Mouse (Mus musculus) olfactory bulb, adult 2 months (tissue): ENCODE results near the gene Speg. TPM values are rescaled to one million over a fixed set of nuclear protein-coding genes. Genes with fewer than 3 reads are reported as not detected.
A peak's percentile ranks its signal among the peaks of the same experiment; 100 is the strongest.

Experiments used
- H3K27ac ChIP-seq: fragments of 200-500 bp; 2 replicates; pipeline ENCODE4 v1.5.1; 2012; ENCODE audit warnings: low read depth, low read length; ENCODE audit not compliant: insufficient read depth
- H3K4me1 ChIP-seq: fragments of 200-500 bp; 2 replicates; pipeline ENCODE4 v1.6.1; 2012; ENCODE audit warnings: low read length; ENCODE audit not compliant: control insufficient read depth, insufficient read depth
- H3K4me3 ChIP-seq: fragments of 200-500 bp; 2 replicates; pipeline ENCODE4 v1.5.1; 2012; ENCODE audit warnings: mild to moderate bottlenecking, low read depth, low read length, moderate library complexity; ENCODE audit not compliant: insufficient read depth
- CTCF ChIP-seq: fragments of 200-500 bp; IDR thresholded peaks from 2 replicates; pipeline ENCODE4 v1.5.1; 2012; ENCODE audit warnings: low read depth, mild to moderate bottlenecking, low read length, moderate library complexity; ENCODE audit not compliant: insufficient read depth
- POLR2A ChIP-seq: fragments of 200-500 bp; IDR thresholded peaks from 2 replicates; pipeline ENCODE4 v1.6.1; 2012; ENCODE audit warnings: mild to moderate bottlenecking, low read depth, low read length, moderate library complexity; ENCODE audit not compliant: insufficient read depth
- WGBS: fragments of 180-500 bp; shearing (Covaris S2); methylation state at CpG from one replicate; pipeline ENCODE4 v1.1.7; 2018; 5-methylcytosine and 5-hydroxymethylcytosine counted together
- polyA plus RNA-seq: library from polyadenylated mRNA; stranded (reverse); fragments of >200 nt; gene quantifications from 2 replicates; pipeline ENCODE4 v1.2.4, GENCODE M21; 2012; ENCODE audit warnings: low replicate concordance; ENCODE audit not compliant: missing spikeins, insufficient read depth, insufficient read length

The Speg gene
- polyA plus RNA-seq, result not detected in 2 replicates

- TF ChIP-seq CTCF, result no peak
- TF ChIP-seq POLR2A, result no peak
- Histone ChIP-seq H3K4me1 (peaks cover 7% of the 10 kb centered on the region), H3K27ac (no peak within 1 kb of the TSS), H3K4me3 (no peak within 1 kb of the TSS)
- WGBS, result 33% methylated on average over 57 of the region's 57 CpGs
Measured at GRCm38 (mm10) chr1:75374950-75375936, at the start of gene Speg. Gene Speg (plus strand): TSS chr1:75375297.

- H3K4me1 ChIP-seq, result no peaks in the 10 kb centered on the region
- H3K27ac ChIP-seq, result no peak overlapping the region
- TF ChIP-seq CTCF, result no peak
- no peak for TF ChIP-seq POLR2A
- H3K4me3 ChIP-seq, result no peak overlapping the region
Measured at GRCm38 (mm10) chr1:75327461-75327860, 47.6 kb upstream of the Speg start.

GRCm38 (mm10) chr1:75331271-75331670 lies 43.8 kb upstream of the Speg start:
- Histone ChIP-seq H3K4me1 (no peaks in the 10 kb centered on the region), H3K4me3 (no peak overlapping the region), H3K27ac (no peak overlapping the region)
- 73% methylated on average over 1 of the region's 1 CpGs for WGBS
- no peak for TF ChIP-seq POLR2A
- no peak for TF ChIP-seq CTCF

GRCm38 (mm10) chr1:75336461-75336860 lies 38.6 kb upstream of the Speg start:
- peaks cover 19% of the 10 kb centered on the region for H3K4me1 ChIP-seq
- TF ChIP-seq CTCF, result no peak
- TF ChIP-seq POLR2A, result no peak
- no peak overlapping the region for H3K4me3 ChIP-seq
- WGBS, result 81% methylated on average over 3 of the region's 3 CpGs
- H3K27ac ChIP-seq, result no peak overlapping the region

GRCm38 (mm10) chr1:75337097-75337496 lies 38.0 kb upstream of the Speg start:
- H3K27ac ChIP-seq, result no peak overlapping the region
- TF ChIP-seq CTCF, result no peak
- no peak for TF ChIP-seq POLR2A
- no peak overlapping the region for H3K4me3 ChIP-seq
- 84% methylated on average over 9 of the region's 9 CpGs for WGBS
- peaks cover 19% of the 10 kb centered on the region for H3K4me1 ChIP-seq

- no peak for TF ChIP-seq CTCF
- no peak for TF ChIP-seq POLR2A
- WGBS, result 45% methylated on average over 11 of the region's 11 CpGs
- H3K4me3 ChIP-seq, result no peak overlapping the region
- no peak overlapping the region for H3K27ac ChIP-seq
- H3K4me1 ChIP-seq, result peaks cover 19% of the 10 kb centered on the region
Measured at GRCm38 (mm10) chr1:75338091-75338694, 36.9 kb upstream of the Speg start.

GRCm38 (mm10) chr1:75339337-75339736 lies 35.8 kb upstream of the Speg start:
- H3K4me3 ChIP-seq, result no peak overlapping the region
- TF ChIP-seq POLR2A, result no peak
- H3K27ac ChIP-seq, result no peak overlapping the region
- peaks cover 19% of the 10 kb centered on the region for H3K4me1 ChIP-seq
- 37% methylated on average over 9 of the region's 9 CpGs for WGBS

- Histone ChIP-seq H3K4me3 (no peak overlapping the region), H3K4me1 (peaks cover 19% of the 10 kb centered on the region), H3K27ac (no peak overlapping the region)
- 89% methylated on average over 2 of the region's 2 CpGs for WGBS
- TF ChIP-seq POLR2A, result no peak
- TF ChIP-seq CTCF, result no peak
Measured at GRCm38 (mm10) chr1:75340519-75340918, 34.6 kb upstream of the Speg start.

GRCm38 (mm10) chr1:75342874-75343416 lies 32.2 kb upstream of the Speg start:
- TF ChIP-seq CTCF, result peak; percentile 40; the same call in 1 of the 2 replicates
- TF ChIP-seq POLR2A, result no peak
- H3K4me1 ChIP-seq, result peaks cover 16% of the 10 kb centered on the region
- no peak overlapping the region for H3K4me3 ChIP-seq
- under 1% methylated on average over 8 of the region's 8 CpGs for WGBS
- H3K27ac ChIP-seq, result no peak overlapping the region
